Mouse (Mus musculus): Measurements from ENCODE around the gene P3h1.
"Not testable (repeated sequence)": the region's sequence is repeated elsewhere in the genome, so short reads cannot be mapped to it uniquely, and the experiment has no call there.

The P3h1 gene

DNA sequence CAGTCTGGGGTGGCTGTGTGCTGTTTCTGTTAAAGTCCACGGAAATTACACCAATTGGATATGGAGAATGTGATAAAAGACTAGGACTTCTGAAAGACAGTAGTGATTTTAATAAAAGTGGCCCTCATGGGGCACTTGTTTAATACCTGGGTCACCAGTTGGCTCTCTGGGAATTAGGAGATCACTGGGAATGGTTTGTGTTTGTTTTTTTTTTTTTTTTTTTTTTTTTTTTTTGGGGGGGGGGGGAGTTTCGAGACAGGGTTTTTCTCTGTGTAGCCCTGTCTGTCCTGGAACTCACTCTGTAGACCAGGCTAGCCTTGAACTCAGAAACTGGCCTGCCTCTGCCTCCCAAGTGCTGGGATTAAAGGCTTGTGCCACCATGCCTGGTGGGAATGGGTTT, 43.0 kb downstream of the P3h1 start:
- no peak for DNase-seq

DNA sequence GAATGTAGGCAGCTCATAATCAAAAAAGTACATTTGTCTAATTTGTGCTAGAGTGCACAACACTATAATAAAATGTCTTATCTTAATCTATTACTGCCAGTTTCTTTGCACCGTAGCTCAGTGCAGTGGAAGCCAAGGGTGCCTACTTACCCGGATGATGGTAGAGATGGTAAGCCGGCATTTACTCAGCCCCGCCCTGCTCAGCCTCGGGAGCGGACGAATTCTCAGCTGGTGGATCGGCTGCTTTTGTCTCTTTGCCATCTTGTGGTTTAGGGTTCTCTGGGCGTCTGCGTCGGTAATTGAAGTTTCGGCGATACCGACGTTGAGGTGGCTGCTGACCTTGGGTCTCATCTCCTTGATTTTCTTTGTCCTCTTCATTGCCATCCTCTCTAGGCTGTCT, 46.1 kb downstream of the P3h1 start:
- not testable (repeated sequence) for DNase-seq

DNA sequence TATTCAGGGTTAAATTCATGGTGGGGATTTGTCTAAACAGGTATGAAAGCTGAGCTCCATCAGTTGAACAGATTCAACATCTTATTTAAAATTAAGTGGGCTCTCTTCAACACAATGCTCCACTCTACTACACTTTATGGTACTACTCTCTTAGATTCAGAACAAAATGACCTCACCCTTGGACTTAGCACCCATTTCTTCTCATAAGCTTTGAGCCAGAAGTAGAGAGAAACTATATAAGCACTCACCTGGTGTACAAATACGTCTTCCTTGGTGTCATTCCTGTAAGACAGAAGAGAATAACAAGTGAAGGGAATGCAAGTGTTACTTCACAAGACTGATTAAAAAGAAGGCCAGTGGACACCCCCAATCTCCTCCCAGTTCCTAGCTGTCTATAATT, 52.1 kb downstream of the P3h1 start:
- DNase-seq: no peak

DNA sequence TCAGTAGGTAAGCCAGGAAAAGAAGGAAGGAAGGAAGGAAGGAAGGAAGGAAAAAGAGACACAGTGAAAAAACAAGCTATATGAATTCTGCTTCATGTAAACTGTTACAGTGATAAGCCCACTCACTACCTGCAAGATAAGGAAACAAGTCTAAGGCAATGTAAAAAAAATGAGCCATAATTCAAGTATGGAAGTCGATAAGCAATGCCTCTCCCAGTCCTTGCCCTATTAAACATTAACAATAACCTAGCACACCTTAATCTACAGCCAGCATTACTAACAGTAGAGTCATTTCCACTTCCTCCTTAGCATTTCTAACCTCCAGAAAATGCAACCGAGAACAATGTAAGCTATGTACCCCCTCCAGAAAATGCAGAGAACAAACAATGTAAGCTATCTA, 52.6 kb downstream of the P3h1 start:
- DNase-seq: no peak

DNA sequence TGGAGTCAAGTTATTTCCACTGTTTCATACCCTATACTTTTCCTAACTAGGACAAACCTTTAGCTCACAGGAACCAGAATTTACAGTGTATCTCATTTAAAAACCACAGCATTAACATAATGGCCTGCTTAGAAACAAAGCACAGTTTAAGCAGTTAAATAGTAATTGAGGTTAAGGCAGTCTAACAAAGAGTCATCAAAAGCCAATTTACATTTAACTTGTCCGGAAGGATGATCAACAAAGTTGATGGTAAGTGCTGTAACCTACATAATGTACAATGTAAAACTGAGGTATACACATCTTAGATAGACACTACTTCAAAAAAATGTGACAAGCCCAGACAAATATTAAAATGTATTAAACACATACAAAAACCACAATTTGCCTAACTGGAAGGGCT, 59.2 kb downstream of the P3h1 start:
- no peak for DNase-seq

DNA sequence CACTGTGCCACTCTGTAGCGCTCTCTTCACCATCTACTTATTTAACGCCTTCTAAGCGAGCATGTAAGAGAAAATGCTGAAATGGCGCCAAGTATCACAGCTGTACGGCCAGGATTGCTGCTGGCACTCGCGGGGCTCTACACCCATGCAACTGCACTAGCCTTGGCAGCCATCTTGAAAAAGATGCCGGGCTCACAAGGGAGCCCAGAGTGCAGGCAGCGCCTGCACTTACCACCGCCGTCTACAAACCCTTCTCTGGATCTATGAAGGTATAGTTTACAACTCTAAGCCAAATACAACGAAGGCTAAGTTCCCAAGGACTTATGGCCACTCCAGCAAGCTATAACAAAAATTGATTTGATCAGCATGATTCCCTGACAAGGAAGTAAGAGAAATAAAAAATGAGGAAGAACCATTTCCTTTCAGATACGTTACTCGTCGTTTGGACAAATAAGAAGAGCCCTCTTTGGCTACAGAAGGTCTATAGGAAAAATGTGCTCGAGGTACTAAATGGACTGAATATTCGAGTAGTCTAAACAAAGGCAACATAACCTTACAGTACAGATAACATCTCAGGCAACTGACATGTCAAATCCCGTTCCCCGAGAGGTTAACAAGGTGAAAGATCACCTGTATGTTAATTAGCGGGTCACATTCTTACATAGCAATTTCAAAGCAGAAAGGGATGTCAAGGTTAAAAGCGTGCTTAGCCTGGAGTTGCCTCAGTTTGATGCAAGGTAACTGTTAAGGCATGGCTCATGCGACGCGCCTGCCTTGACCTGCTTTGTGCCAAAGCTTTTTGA, 60.3 kb downstream of the P3h1 start:
- peak; percentile 41 to 67 for DNase-seq

DNA sequence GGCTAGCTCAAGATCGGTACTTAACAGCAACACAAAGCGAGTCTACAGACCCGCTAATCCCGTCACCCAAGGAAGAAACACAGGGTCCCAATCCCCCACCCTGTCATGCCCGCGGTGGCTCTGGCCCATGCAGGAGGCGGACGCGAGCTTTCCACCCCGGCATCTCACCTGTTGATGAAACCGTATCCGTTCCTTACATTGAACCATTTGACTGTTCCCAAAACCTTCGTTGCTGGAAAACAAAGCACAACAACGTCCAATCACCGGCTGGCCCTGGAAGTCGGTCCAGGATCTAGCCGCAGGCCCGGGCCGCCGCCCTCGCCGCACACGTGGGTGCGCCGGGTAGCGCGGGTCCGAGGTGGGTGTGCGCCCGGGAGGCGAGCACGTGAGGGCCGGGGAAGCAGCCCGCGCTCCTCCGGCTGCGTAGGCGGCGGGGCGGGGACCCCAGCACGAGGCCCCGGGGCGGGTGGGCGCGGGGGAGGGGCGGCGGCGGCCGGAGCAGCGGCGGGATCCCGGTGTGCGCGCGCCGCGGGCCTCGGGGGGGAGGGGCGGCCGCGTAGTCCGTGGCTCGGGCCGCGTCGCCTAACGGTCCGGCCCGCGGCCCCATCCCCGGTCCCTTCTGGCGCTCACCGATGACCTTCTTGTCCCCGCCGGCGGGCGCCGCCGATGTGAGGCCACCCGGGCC, 61.0 kb downstream of the P3h1 start:
- peak in 1 of 2 experiments; percentile 57 for DNase-seq

DNA sequence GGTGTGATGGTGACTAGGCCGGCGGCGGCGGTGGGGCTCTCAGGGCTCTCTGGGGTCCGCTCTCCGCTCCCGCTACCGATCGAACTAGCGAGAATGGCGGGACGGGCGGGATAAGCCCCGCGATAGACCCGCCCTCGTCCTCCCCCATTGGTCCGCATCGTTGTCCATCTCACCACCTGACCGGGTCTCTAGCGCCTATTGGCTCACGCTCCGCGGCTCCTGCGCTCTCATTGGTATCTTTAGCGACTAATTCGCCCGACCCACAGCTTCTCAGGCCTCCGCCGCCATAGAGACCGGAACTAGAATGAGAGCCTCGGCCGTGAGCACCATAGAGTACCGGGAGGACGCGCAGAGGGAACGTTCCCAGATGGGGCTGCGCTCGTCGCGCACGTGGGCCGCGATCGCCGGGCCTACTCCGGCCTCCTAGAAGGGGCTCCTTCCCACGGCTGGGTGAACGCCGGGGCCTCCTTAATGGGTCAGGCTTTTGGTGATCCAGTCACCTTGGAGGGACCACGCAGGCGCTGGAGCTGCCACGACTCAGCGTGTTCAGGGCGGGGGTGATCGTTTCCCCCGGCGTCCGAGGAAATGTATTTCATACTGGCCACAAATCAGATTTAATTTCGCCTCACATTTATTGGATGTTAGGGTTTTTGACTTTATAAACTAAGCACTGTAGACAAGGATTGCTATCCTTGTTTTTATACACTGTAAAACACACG, 61.9 kb downstream of the P3h1 start, which contains the start of gene Ybx1:
Gene Ybx1 (minus strand): TSS at position 190 of the 719 bp plus-strand sequence.
- DNase-seq: peak; percentile 100

DNA sequence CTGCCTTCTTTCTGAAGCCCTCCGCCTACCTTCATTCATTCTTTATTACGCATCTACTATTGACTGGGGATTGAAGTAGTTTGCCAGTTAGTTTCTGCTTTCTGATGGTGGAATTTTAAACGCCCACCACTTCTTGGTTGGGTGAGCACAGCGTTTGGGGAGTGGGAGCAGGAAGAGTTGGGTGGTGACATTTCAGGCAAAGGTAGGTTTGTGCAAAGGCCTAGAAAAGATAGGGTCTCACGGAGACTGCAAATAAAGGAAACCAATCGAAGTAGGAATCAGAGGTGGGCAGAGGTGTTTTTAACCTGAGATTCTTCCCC, 62.4 kb downstream of the P3h1 start:
- DNase-seq: no peak

DNA sequence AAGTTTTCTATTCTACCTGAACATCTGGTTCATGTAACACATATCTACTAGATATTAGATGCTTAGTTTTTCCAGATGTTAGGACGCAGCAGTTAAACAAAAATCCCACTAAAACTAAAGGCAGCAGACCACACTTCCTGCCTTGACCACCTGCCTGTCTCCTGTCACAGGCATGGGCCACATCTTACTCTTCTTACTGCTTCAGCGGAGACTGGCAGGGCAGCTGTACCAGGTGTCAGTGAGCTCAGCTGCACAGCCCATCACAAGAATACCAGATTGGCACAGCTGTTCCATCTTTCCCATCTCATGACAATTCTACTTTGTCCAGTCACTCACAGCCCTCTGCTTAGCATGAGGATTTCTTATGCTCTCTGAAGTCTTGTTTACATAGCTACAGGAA, 64.6 kb downstream of the P3h1 start:
- no peak for DNase-seq
